Mouse (Mus musculus) forebrain, postnatal 0 days (tissue): ENCODE results near the gene Pagr1b. TPM values are rescaled to one million over a fixed set of nuclear protein-coding genes. Genes with fewer than 3 reads are reported as not detected.

Experiments
- ATAC-seq: fragments of 200-750 bp; cut with Nextera tagmentation; 2 replicates; pipeline ENCODE4 v1.8.0; 2017; ENCODE audit warnings: mild to moderate bottlenecking, moderate library complexity
- DNase-seq: peaks from one replicate; pipeline ENCODE4 v3.0.0-alpha.2; 2015
- H3K27ac ChIP-seq: fragments of 300-500 bp; sonication (generic); 2 replicates; pipeline ENCODE4 v1.5.1; 2014; ENCODE audit warnings: low read depth, mild to moderate bottlenecking, antibody characterized with exemption, low read length, moderate library complexity, mixed read lengths
- H3K27me3 ChIP-seq: fragments of 300-500 bp; sonication (generic); 2 replicates; pipeline ENCODE4 v1.6.1; 2014; ENCODE audit warnings: mild to moderate bottlenecking, low read length, mixed read lengths; ENCODE audit not compliant: insufficient read depth
- H3K36me3 ChIP-seq: fragments of 300-500 bp; sonication (generic); 2 replicates; pipeline ENCODE4 v1.6.1; 2014; ENCODE audit warnings: mild to moderate bottlenecking, moderate library complexity; ENCODE audit not compliant: insufficient read depth
- H3K4me1 ChIP-seq: fragments of 300-500 bp; sonication (generic); 2 replicates; pipeline ENCODE4 v1.6.1; 2014; ENCODE audit warnings: antibody characterized with exemption; ENCODE audit not compliant: insufficient read depth
- H3K4me2 ChIP-seq: fragments of 300-500 bp; sonication (generic); 2 replicates; pipeline ENCODE4 v1.6.1; 2014; ENCODE audit warnings: low read depth, mild to moderate bottlenecking, moderate library complexity
- H3K4me3 ChIP-seq: fragments of 300-500 bp; sonication (generic); 2 replicates; pipeline ENCODE4 v1.5.1; 2014; ENCODE audit warnings: low read depth, low read length, mixed read lengths
- H3K9ac ChIP-seq: fragments of 300-500 bp; sonication (generic); 2 replicates; pipeline ENCODE4 v1.6.1; 2014; ENCODE audit warnings: mild to moderate bottlenecking
- H3K9me3 ChIP-seq: fragments of 300-500 bp; sonication (generic); 2 replicates; pipeline ENCODE4 v1.6.1; 2016; ENCODE audit warnings: low read length
- CTCF ChIP-seq: sonication (generic); IDR thresholded peaks from 2 replicates; pipeline ENCODE4 v1.5.1; 2016; ENCODE audit warnings: antibody characterized with exemption, control low read depth, low read depth
- WGBS: fragments of 180-500 bp; shearing (Covaris S2); extraction: QIAGEN DNeasy Blood & Tissue Kit; methylation state at CpG from one replicate; pipeline ENCODE4 v1.1.7; 2014; 5-methylcytosine and 5-hydroxymethylcytosine counted together
- polyA plus RNA-seq: library from polyadenylated mRNA; unstranded; fragments of >200 nt; fragmentation: Nextera tagmentation; extraction: Ambion mirVana; gene quantifications from 2 replicates; pipeline ENCODE4 v1.2.1, GENCODE M21; 2015
- total RNA-seq: library from RNA; depleted of rRNA; stranded (reverse); fragments of >200 nt; gene quantifications from 2 replicates; pipeline ENCODE4 v1.2.3, GENCODE M21; 2014

The Pagr1b gene
- total and polyA plus RNA-seq, 2 experiments from 2014 or later = 1.0 to 3.8 TPM

GRCm38 (mm10) chr7:127019306-127019960 is 3.1 kb upstream of the Pagr1b start:
- H3K27me3 ChIP-seq = no peaks in the 10 kb centered on the region
- no peaks in the 10 kb centered on the region for H3K9me3 ChIP-seq
- peaks cover 53% of the 10 kb centered on the region for H3K4me1 ChIP-seq
- peaks cover 23% of the 10 kb centered on the region for H3K36me3 ChIP-seq
- H3K4me3 ChIP-seq = peak overlapping the region; percentile 46
- 73% methylated on average over 14 of the region's 14 CpGs for WGBS
- no peak for TF ChIP-seq CTCF
- H3K27ac ChIP-seq = peak overlapping the region; percentile 86; the same call in 1 of the 2 replicates
- ATAC-seq = no peak
- DNase-seq = no peak
- H3K4me2 ChIP-seq = peak overlapping the region; percentile 88
- peak overlapping the region; percentile 71 for H3K9ac ChIP-seq

GRCm38 (mm10) chr7:127018416-127019305 is 2.4 kb upstream of the Pagr1b start:
- DNase-seq = no peak
- H3K9ac ChIP-seq = peak overlapping the region; percentile 22; the same call in 1 of the 2 replicates
- WGBS = 84% methylated on average over 15 of the region's 15 CpGs
- no peak overlapping the region for H3K4me3 ChIP-seq
- H3K4me2 ChIP-seq = peak overlapping the region; percentile 88; the same call in 1 of the 2 replicates
- H3K27ac ChIP-seq = 0 out of 2 replicates have a peak overlapping the region, but pooled peaks have one; percentile 35
- TF ChIP-seq CTCF = no peak
- H3K4me1 ChIP-seq = peaks cover 45% of the 10 kb centered on the region
- no peaks in the 10 kb centered on the region for H3K27me3 ChIP-seq
- no peaks in the 10 kb centered on the region for H3K9me3 ChIP-seq
- no peak for ATAC-seq
- peaks cover 28% of the 10 kb centered on the region for H3K36me3 ChIP-seq

- Histone ChIP-seq H3K27ac (0 out of 2 replicates have a peak overlapping the region, but pooled peaks have one; percentile 35), H3K9me3 (no peaks in the 10 kb centered on the region), H3K9ac (0 out of 2 replicates have a peak overlapping the region, but pooled peaks have one; percentile 14), H3K4me3 (no peak overlapping the region), H3K36me3 (peaks cover 28% of the 10 kb centered on the region), H3K27me3 (no peaks in the 10 kb centered on the region), H3K4me2 (no peak overlapping the region), H3K4me1 (peaks cover 41% of the 10 kb centered on the region)
- TF ChIP-seq CTCF = no peak
- DNase-seq (no peak), ATAC-seq (no peak)
- WGBS = 52% methylated on average over 6 of the region's 6 CpGs
Measured at GRCm38 (mm10) chr7:127017950-127018345, 1.7 kb upstream of the Pagr1b start.

GRCm38 (mm10) chr7:127016971-127017949 is 976 bp upstream of the Pagr1b start, which contains the start of gene Pagr1a:
Gene Pagr1a, minus strand, starts transcription at chr7:127017352.
- Histone ChIP-seq H3K4me1 (peaks cover 41% of the 10 kb centered on the region), H3K27ac (peak within 1 kb of the TSS; percentile 87), H3K27me3 (no peaks in the 10 kb centered on the region), H3K4me2 (peak within 1 kb of the TSS; percentile 94), H3K9ac (peak within 1 kb of the TSS; percentile 80), H3K4me3 (peak within 1 kb of the TSS; percentile 46), H3K36me3 (peaks cover 24% of the 10 kb centered on the region), H3K9me3 (no peaks in the 10 kb centered on the region)
- peak; percentile 89 for TF ChIP-seq CTCF
- DNase-seq = peak; percentile 100
- 2% methylated on average over 39 of the region's 39 CpGs for WGBS
- ATAC-seq = peak; percentile 86

GRCm38 (mm10) chr7:127016486-127016938 is 228 bp upstream of the Pagr1b start:
- DNase-seq (no peak), ATAC-seq (peak; percentile 55)
- WGBS = under 1% methylated on average over 22 of the region's 22 CpGs
- peaks cover 38% of the 10 kb centered on the region for H3K4me1 ChIP-seq
- peak overlapping the region; percentile 80 for H3K9ac ChIP-seq
- peak overlapping the region; percentile 94 for H3K4me2 ChIP-seq
- peak overlapping the region; percentile 46 for H3K4me3 ChIP-seq
- H3K27me3 ChIP-seq = no peaks in the 10 kb centered on the region
- H3K27ac ChIP-seq = peak overlapping the region; percentile 87
- peaks cover 21% of the 10 kb centered on the region; the same call in 1 of the 2 replicates for H3K36me3 ChIP-seq
- TF ChIP-seq CTCF = no peak
- no peaks in the 10 kb centered on the region for H3K9me3 ChIP-seq

GRCm38 (mm10) chr7:127016081-127016480 is 203 bp downstream of the Pagr1b start:
- TF ChIP-seq CTCF = no peak
- ATAC-seq = no peak
- 3% methylated on average over 10 of the region's 10 CpGs for WGBS

More at GRCm38 (mm10) chr7:127016081-127016480, 203 bp downstream of the Pagr1b start:
- H3K9me3 ChIP-seq = no peaks in the 10 kb centered on the region
- peak overlapping the region; percentile 94 for H3K4me2 ChIP-seq
- H3K27me3 ChIP-seq = no peaks in the 10 kb centered on the region
- peaks cover 35% of the 10 kb centered on the region for H3K4me1 ChIP-seq
- peaks cover 21% of the 10 kb centered on the region; the same call in 1 of the 2 replicates for H3K36me3 ChIP-seq
- DNase-seq = no peak
- H3K4me3 ChIP-seq = peak overlapping the region; percentile 46
- H3K9ac ChIP-seq = peak overlapping the region; percentile 80
- peak overlapping the region; percentile 87 for H3K27ac ChIP-seq
